Mouse (Mus musculus): Measurements from ENCODE around the gene Smarcal1. TPM values are rescaled to one million over a fixed set of nuclear protein-coding genes. Genes with fewer than 3 reads are reported as not detected.

The Smarcal1 gene
- polyA plus RNA-seq, 1 experiment from 2014 or later = 13.9 TPM

DNA sequence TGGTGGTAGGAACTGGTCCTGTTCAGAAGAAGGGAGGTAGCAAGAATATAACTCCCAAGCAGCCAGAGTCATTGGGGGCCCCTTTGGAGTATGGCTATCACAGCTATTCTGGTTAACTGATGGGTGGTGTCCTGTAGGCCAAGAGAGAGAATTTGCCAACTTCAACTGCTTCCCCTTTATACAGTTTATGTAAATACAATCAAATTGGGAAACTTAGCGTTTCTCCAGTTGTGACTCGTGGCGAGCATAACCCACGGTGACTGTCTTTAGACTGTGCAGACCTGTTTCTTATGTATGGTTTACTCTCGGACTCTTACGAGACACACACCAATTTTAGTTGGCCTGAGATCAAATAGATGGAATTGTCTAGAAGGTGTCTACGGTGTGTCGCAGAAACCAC is 14.3 kb upstream of the Smarcal1 start:
- no peak for ATAC-seq (ENCODE audit: extremely low read depth, insufficient number of reproducible peaks, low FRiP score, low TSS enrichment)
- no peaks in the 10 kb centered on the region for H3K27me3 ChIP-seq (replicated peaks)
- H3K4me1 ChIP-seq = no peaks in the 10 kb centered on the region
- 84% methylated on average over 8 of the region's 8 CpGs for WGBS
- no peak overlapping the region for H3K4me3 ChIP-seq
- H3K27ac ChIP-seq (replicated peaks) = no peak overlapping the region
- H3K36me3 ChIP-seq = no peaks in the 10 kb centered on the region
- H3K4me2 ChIP-seq = no peak overlapping the region
- H3K9me3 ChIP-seq = no peaks in the 10 kb centered on the region
- no peak overlapping the region for H3K9ac ChIP-seq

DNA sequence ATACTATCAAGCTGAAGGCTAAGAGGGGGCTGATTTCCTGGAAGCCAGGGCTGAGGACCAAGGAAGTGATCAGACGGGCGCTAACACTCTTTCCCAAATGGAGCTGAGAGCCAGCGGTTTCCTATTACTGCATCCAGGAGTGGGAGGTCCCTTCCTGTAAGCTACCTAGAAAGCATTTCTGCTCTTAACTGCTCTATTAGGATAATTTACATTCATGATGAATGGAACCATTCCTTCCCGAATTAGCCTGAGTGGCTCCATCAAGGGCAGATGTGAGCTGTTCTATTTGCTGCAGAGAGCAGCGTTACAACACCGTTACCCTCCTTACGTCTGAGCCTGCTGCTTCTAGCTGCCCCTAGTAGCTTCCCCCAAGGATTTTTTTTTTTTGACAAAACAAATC is 9.0 kb upstream of the Smarcal1 start:
- WGBS = 57% methylated on average over 7 of the region's 7 CpGs
- no peaks in the 10 kb centered on the region for H3K36me3 ChIP-seq
- H3K9ac ChIP-seq = no peak overlapping the region
- H3K27ac ChIP-seq (replicated peaks) = no peak overlapping the region
- no peak overlapping the region for H3K4me2 ChIP-seq
- H3K4me1 ChIP-seq = peaks cover 2% of the 10 kb centered on the region; the same call in 1 of the 2 replicates
- no peak overlapping the region for H3K4me3 ChIP-seq
- no peaks in the 10 kb centered on the region for H3K9me3 ChIP-seq
- H3K27me3 ChIP-seq (replicated peaks) = peaks cover 36% of the 10 kb centered on the region
- no peak for ATAC-seq (ENCODE audit: extremely low read depth, insufficient number of reproducible peaks, low FRiP score, low TSS enrichment)

DNA sequence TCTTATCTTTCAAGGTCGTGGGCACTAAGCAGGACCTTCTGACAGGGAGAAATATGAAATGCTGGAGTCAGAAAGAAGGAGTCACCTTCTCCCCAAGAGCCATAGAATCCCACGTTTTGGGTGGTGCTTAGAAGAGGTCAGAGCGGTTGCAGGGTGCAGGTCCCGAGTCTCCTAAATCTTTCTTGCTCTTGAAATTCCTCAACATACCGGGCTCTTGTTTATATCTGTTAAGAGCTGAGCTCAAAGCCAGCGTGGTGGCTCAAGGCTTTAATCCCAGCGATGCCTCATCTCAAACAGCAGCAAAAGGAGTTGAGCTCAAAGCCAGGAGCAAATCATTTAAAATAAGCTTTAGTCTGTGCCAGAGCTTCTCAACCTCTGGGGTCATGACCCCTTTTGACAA is 8.4 kb upstream of the Smarcal1 start:
- Histone ChIP-seq H3K27ac (replicated peaks) (no peak overlapping the region), H3K9ac (no peak overlapping the region), H3K4me2 (no peak overlapping the region), H3K27me3 (replicated peaks) (peaks cover 41% of the 10 kb centered on the region), H3K4me3 (no peak overlapping the region), H3K36me3 (no peaks in the 10 kb centered on the region), H3K9me3 (no peaks in the 10 kb centered on the region), H3K4me1 (peaks cover 2% of the 10 kb centered on the region; the same call in 1 of the 2 replicates)
- no peak for ATAC-seq (ENCODE audit: extremely low read depth, insufficient number of reproducible peaks, low FRiP score, low TSS enrichment)
- 39% methylated on average over 7 of the region's 7 CpGs for WGBS

DNA sequence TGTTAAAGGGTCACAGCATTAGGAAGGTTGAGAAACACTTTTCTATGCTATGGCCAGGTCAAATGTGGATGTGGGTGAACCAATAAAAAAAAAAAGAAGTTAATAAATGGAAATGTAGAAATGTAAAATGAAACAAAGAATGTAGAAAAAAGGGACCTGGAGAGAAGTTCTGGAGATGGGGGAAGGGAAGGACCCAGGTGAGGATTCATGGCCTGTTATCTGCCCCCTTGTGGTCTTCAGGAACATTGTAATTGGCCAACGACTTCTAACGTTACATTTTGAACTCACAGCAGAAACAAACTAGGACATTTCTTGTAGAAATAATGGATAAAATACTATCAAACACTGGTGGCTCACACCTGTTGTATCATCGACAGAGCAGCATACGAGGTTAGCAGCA is 7.9 kb upstream of the Smarcal1 start:
- peaks cover 2% of the 10 kb centered on the region; the same call in 1 of the 2 replicates for H3K4me1 ChIP-seq
- ATAC-seq (ENCODE audit: extremely low read depth, insufficient number of reproducible peaks, low FRiP score, low TSS enrichment) = no peak
- no peak overlapping the region for H3K4me3 ChIP-seq
- H3K27ac ChIP-seq (replicated peaks) = no peak overlapping the region
- WGBS = 33% methylated on average over 4 of the region's 4 CpGs
- no peak overlapping the region for H3K9ac ChIP-seq
- peaks cover 45% of the 10 kb centered on the region for H3K27me3 ChIP-seq (replicated peaks)
- no peaks in the 10 kb centered on the region for H3K36me3 ChIP-seq
- no peaks in the 10 kb centered on the region for H3K9me3 ChIP-seq
- H3K4me2 ChIP-seq = no peak overlapping the region

DNA sequence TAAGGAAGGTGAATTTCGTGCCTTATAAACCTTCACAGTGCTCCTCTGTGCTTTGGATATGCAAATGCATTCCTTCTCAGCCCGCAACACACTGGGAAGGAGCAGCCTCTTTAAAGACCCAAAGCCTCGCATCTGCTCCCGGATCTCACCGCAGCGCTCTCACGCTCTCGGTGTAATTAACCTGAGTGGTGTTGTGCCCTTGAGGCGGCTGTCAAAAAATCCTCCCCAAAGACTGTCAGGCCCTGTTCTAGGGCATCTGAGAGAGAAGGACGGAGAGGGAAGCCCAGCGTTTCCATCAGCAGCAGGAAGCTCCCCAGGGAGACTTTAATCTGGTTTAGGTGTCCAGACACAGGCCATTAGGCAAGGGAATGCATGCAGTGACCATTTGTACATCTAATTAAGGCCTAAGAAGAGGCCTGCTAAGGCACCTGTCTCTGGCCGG is 5.5 kb upstream of the Smarcal1 start:
- peak overlapping the region; percentile 56 for H3K4me2 ChIP-seq
- no peaks in the 10 kb centered on the region for H3K9me3 ChIP-seq
- peaks cover 2% of the 10 kb centered on the region; the same call in 1 of the 2 replicates for H3K4me1 ChIP-seq
- no peak overlapping the region for H3K27ac ChIP-seq (replicated peaks)
- no peaks in the 10 kb centered on the region for H3K36me3 ChIP-seq
- whole genome bisulfite sequencing = 9% methylated on average over 12 of the region's 12 CpGs
- peak overlapping the region; percentile 68; the same call in 1 of the 2 replicates for H3K9ac ChIP-seq
- peaks cover 46% of the 10 kb centered on the region for H3K27me3 ChIP-seq (replicated peaks)
- no peak for ATAC-seq (ENCODE audit: extremely low read depth, insufficient number of reproducible peaks, low FRiP score, low TSS enrichment)
- peak overlapping the region; percentile 20; the same call in 1 of the 2 replicates for H3K4me3 ChIP-seq

DNA sequence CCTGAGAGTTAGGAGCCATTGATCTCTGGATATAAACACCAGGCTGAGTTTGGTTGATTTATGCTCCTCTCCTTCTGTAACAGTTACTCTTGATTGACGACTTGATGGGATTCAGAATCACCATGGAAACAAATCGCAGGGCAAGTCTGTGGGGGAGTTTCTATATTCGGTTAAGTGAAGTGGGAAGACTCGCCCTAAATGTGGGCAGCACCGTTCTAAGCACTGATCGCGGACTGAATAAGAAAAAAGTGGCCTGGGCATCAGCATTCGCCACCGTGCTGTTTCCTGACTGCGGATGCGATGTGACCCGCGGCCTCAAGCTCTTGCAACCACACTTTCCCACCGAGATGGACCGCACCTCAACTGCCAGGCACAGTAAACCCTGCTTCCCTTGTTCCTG is 4.7 kb upstream of the Smarcal1 start:
- H3K27ac ChIP-seq (replicated peaks) = no peak overlapping the region
- H3K9me3 ChIP-seq = no peaks in the 10 kb centered on the region
- H3K27me3 ChIP-seq (replicated peaks) = peaks cover 46% of the 10 kb centered on the region
- ATAC-seq (ENCODE audit: extremely low read depth, insufficient number of reproducible peaks, low FRiP score, low TSS enrichment) = no peak
- H3K4me2 ChIP-seq = no peak overlapping the region
- WGBS = 33% methylated on average over 15 of the region's 15 CpGs
- no peaks in the 10 kb centered on the region for H3K36me3 ChIP-seq
- no peak overlapping the region for H3K4me3 ChIP-seq
- H3K9ac ChIP-seq = no peak overlapping the region
- peaks cover 2% of the 10 kb centered on the region; the same call in 1 of the 2 replicates for H3K4me1 ChIP-seq

DNA sequence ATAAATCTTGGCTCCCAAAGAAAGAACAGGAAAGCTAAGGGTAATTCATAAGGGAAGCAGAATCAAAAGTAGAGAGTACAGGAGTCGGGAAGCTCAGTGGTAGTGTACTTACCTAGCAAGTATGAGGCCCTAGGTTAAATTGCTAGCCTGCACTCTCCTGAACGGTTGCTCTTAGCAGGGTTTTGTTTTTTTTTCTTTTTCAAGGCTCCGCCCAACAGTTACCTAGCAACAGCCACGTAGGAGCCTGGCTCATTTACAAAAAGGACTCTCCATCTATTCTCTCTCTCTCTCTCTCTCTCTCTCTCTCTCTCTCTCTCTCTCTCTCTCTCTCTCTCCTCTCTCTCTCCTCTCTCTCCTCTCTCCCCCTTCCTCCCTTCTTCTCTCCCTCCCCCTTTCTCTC is 4.2 kb upstream of the Smarcal1 start:
- Histone ChIP-seq H3K27me3 (replicated peaks) (peaks cover 46% of the 10 kb centered on the region), H3K36me3 (no peaks in the 10 kb centered on the region), H3K27ac (replicated peaks) (no peak overlapping the region), H3K4me1 (peaks cover 5% of the 10 kb centered on the region), H3K9ac (no peak overlapping the region), H3K4me2 (no peak overlapping the region), H3K9me3 (no peaks in the 10 kb centered on the region), H3K4me3 (no peak overlapping the region)
- 28% methylated on average over 4 of the region's 4 CpGs for WGBS
- no peak for ATAC-seq (ENCODE audit: extremely low read depth, insufficient number of reproducible peaks, low FRiP score, low TSS enrichment)

DNA sequence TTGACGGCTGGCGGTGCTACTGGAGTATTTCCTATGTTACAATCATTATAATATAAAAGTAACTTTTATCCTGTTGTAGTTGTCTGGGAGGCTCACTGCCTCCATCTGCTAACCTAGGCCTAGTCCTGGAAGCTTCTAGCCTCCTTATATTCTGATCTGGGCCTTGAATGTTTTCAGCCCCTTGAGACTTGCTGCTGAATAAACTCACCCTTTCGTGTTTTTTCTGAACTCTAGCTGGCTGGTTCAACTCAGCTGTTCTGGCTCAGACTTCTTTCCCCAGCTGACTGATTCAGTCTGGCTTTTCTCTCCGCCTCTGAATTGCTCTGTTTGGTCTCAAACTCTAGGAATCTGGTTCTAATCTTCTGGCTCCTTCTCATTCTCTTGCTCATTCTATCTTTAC is 855 bp downstream of the Smarcal1 start:
- H3K36me3 ChIP-seq = peaks cover 33% of the 10 kb centered on the region
- peaks cover 12% of the 10 kb centered on the region for H3K27me3 ChIP-seq (replicated peaks)
- H3K27ac ChIP-seq (replicated peaks) = peak overlapping the region; percentile 81; the same call in 1 of the 2 replicates
- ATAC-seq (ENCODE audit: extremely low read depth, insufficient number of reproducible peaks, low FRiP score, low TSS enrichment) = no peak
- 73% methylated on average over 4 of the region's 4 CpGs for WGBS
- H3K4me2 ChIP-seq = peak overlapping the region; percentile 79
- no peaks in the 10 kb centered on the region for H3K9me3 ChIP-seq
- H3K4me3 ChIP-seq = peak overlapping the region; percentile 66
- peaks cover 15% of the 10 kb centered on the region for H3K4me1 ChIP-seq
- peak overlapping the region; percentile 80 for H3K9ac ChIP-seq

DNA sequence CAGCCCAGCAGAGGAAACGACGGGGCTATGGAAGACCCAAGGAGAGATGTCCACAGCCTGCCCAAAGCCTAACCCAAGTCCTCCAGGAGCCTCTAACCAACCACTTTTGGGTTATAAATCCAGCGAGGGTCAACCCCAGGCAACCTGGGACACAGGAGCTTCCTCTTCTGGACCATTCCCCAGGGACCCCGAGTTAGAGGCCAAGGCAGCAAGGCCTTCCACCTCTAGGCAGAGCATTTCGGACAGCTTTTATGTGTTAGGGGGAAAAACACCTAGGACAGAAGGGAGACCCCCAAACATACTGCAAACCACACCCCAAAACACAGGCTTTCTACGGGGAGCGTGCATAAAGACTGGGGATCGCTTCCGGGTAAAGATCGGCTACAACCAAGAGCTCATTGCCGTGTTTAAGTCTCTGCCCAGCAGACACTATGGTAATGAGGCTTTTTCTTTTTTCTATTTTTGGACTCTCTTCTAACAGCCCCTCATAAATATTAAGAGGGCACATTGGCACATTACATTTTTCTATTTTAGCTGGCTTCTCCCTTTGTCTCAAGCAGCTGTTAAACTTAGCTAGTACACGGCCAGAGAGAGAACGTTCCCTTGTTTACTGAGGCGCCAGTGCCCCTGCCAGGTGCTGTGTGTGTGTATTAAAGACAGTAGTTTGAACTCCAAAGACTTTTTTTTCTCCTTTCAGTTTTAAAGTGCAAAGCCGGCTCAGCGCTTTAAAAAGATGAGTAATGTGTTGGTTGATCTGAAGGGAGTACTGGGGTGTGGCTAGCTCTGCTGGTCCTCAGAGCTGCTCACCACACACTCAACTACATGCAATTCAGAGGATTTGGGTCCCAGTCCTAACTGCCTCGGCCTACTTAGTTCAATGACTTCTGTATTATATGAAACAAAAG is 3.2 kb downstream of the Smarcal1 start:
- WGBS = 85% methylated on average over 17 of the region's 17 CpGs
- Histone ChIP-seq H3K9me3 (no peaks in the 10 kb centered on the region), H3K9ac (no peak overlapping the region), H3K4me1 (peaks cover 20% of the 10 kb centered on the region), H3K36me3 (peaks cover 49% of the 10 kb centered on the region), H3K4me2 (no peak overlapping the region), H3K4me3 (no peak overlapping the region), H3K27me3 (replicated peaks) (no peaks in the 10 kb centered on the region), H3K27ac (replicated peaks) (no peak overlapping the region)
- no peak for ATAC-seq (ENCODE audit: extremely low read depth, insufficient number of reproducible peaks, low FRiP score, low TSS enrichment)

DNA sequence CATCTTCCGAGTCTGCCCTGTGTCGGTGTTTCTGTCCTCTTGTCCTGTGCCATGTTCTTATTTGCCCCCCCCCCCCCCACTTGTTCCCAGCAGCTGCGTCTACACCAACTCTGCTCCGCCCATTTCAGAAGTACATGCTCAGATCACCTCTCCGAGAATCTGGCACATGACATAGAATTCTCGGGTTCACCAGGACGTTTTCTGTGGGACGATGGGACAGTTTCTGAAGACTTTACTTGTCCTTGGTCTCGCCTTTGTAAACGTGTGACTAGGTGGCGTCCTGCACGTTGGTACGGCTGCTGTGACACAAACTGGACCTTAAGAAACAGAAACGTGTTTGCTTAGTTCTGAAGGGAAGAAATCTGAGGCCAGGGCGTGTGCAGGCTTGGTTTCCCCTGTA is 4.5 kb downstream of the Smarcal1 start:
- no peak overlapping the region for H3K27ac ChIP-seq (replicated peaks)
- WGBS = 88% methylated on average over 15 of the region's 15 CpGs
- no peak overlapping the region for H3K4me3 ChIP-seq
- H3K9me3 ChIP-seq = no peaks in the 10 kb centered on the region
- H3K4me1 ChIP-seq = peaks cover 20% of the 10 kb centered on the region
- H3K4me2 ChIP-seq = no peak overlapping the region
- H3K9ac ChIP-seq = no peak overlapping the region
- peaks cover 62% of the 10 kb centered on the region for H3K36me3 ChIP-seq
- H3K27me3 ChIP-seq (replicated peaks) = no peaks in the 10 kb centered on the region
- ATAC-seq (ENCODE audit: extremely low read depth, insufficient number of reproducible peaks, low FRiP score, low TSS enrichment) = no peak

DNA sequence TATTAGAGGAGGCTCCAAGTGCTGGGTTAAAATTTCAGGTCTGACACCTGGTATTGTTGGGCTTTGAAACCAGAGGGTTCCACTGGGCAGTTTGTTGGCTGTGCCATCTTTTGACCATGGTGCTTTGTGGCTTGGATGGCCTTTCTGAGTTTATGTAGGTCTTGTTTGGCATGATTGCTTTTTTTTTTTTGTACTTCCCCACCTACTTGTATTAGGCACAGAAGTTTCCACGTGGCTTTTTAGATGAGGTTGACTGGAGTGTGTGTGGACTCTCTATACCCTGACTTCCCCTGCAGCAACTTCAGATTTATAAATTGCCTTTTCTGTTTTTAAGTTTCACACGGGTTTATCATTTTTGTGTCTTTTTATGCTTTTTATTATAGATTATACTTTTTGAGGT is 5.7 kb downstream of the Smarcal1 start:
- H3K36me3 ChIP-seq = peaks cover 73% of the 10 kb centered on the region
- H3K4me3 ChIP-seq = no peak overlapping the region
- H3K27me3 ChIP-seq (replicated peaks) = no peaks in the 10 kb centered on the region
- H3K4me1 ChIP-seq = peaks cover 30% of the 10 kb centered on the region
- 83% methylated on average over 2 of the region's 2 CpGs for WGBS
- H3K9me3 ChIP-seq = no peaks in the 10 kb centered on the region
- no peak overlapping the region for H3K4me2 ChIP-seq
- no peak for ATAC-seq (ENCODE audit: extremely low read depth, insufficient number of reproducible peaks, low FRiP score, low TSS enrichment)
- no peak overlapping the region for H3K9ac ChIP-seq
- H3K27ac ChIP-seq (replicated peaks) = no peak overlapping the region

DNA sequence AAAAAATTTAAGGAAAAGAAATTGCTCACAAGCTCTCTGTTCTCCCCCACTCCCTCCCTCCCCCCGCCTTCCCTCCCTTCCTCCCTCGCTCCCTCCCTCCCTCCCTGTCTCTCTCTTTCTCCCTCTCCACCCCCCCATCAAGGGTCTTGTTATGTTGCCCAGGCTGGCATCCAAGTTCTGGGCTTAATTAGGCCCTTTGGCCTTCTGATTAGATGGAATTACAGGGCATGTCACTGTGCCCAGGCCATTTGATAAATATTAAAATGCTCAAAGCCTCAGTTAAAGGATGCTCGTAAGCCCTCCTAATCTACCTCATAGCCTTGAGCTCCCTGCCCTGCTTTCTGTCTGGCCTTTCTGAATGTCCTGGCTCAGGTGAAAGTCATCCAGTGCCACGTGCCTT is 7.6 kb downstream of the Smarcal1 start:
- no peak for ATAC-seq (ENCODE audit: extremely low read depth, insufficient number of reproducible peaks, low FRiP score, low TSS enrichment)
- H3K36me3 ChIP-seq = peaks cover 87% of the 10 kb centered on the region
- H3K9me3 ChIP-seq = no peaks in the 10 kb centered on the region
- no peak overlapping the region for H3K27ac ChIP-seq (replicated peaks)
- WGBS = 69% methylated on average over 4 of the region's 4 CpGs
- no peaks in the 10 kb centered on the region for H3K27me3 ChIP-seq (replicated peaks)
- H3K4me2 ChIP-seq = no peak overlapping the region
- no peak overlapping the region for H3K9ac ChIP-seq
- H3K4me3 ChIP-seq = no peak overlapping the region
- peaks cover 18% of the 10 kb centered on the region for H3K4me1 ChIP-seq

Data from heart, embryonic 13.5 days (tissue).